27 mouse cellular contexts compared by ENCODE assay signal in the genomic region with DNA sequence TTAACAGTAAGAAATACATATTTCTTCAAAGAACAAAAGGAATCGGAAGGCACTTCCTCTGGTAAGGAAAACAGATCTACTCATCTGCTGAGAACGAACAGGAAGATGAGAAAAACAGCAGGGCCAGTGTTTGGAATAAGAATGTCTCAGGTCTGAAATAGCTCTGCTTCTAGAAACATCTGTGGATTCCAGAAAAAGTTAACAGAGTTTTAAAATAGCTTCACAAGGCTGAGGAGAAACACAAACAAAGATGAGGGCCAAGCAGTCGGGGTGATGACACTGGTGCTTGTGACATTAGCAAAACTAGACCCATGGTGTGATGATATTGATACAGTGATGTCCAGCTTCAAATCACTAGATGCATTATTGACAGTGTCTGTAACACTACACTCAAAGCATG. TPM values are rescaled to one million over a fixed set of nuclear protein-coding genes. Genes with fewer than 3 reads are reported as not detected.
DNase-seq lines count a peak whose midpoint lies in the region; ATAC-seq and TF ChIP-seq lines count a peak whose summit lies in the region.
"Had no signal": no experiment of that assay in that cellular context is flagged by ENCODE, and none has a peak within 500 bp of the region (broad histone marks: within the 10 kb centered on the region; RNA-seq: fewer than 3 reads in every experiment).

No protein-coding gene starts in this region.

- H3K79me2 ChIP-seq in heart, adult 2 months (replicated peaks; ENCODE audit: control insufficient read depth, insufficient read depth, low read length), result no peaks in the 10 kb centered on the region

- no peak overlapping the region for H3K4me2 ChIP-seq in embryonic facial prominence, embryonic 14.5 days (ENCODE audit: low read depth, low read length)
- H3K4me2 ChIP-seq: heart, embryonic 13.5 days; hindbrain, embryonic 15.5 days; limb, embryonic 13.5 days had no signal

- peak; percentile 24 for DNase-seq in embryonic facial prominence, embryonic 14.5 days (ENCODE audit: low spot score)
- no peak for DNase-seq in embryonic facial prominence, embryonic 10.5 days (ENCODE audit: low spot score)
- peak in 1 of 2 experiments; percentile 21 for DNase-seq in heart, adult 2 months
- DNase-seq in heart, postnatal 14 days, result no peak
- DNase-seq in left cerebral cortex, adult 2 months (ENCODE audit: extremely low spot score in 1 of 2, low spot score in 2 of 2), result no peak
- DNase-seq in left cerebral cortex, adult 9 months (ENCODE audit: low spot score in 2 of 2), result no peak
- peak; percentile 43 for DNase-seq in lung, postnatal 25 days (ENCODE audit: low spot score)
- no peak for DNase-seq in adrenal gland, adult 2 months
- DNase-seq: adrenal gland, postnatal 10 days; cerebellum, adult 9-11 months; kidney, adult 9 months; kidney, postnatal 14 days; layer of hippocampus, postnatal 36 days; midbrain, embryonic 14.5 days; right cerebral cortex, postnatal 25 days; thymus, postnatal 25 days had no signal

- H3K4me1 ChIP-seq in embryonic facial prominence, embryonic 14.5 days (ENCODE audit: control insufficient read depth, insufficient read depth, low read length), result peaks cover 4% of the 10 kb centered on the region; the same call in 1 of the 2 replicates
- H3K4me1 ChIP-seq in embryonic facial prominence, embryonic 10.5 days, result peaks cover 5% of the 10 kb centered on the region; the same call in 1 of the 2 replicates
- H3K4me1 ChIP-seq in heart, adult 2 months (ENCODE audit: control insufficient read depth, insufficient read depth, low read length), result peaks cover 10% of the 10 kb centered on the region
- H3K4me1 ChIP-seq: hindbrain, embryonic 15.5 days; megakaryocyte, embryonic 14.5 days had no signal

- 54% methylated on average over 3 of the region's 3 CpGs for WGBS in embryonic facial prominence, embryonic 14.5 days
- 78% methylated on average over 3 of the region's 3 CpGs for WGBS in embryonic facial prominence, embryonic 10.5 days
- WGBS in heart, adult 2 months, result 23% methylated on average over 3 of the region's 3 CpGs

- no peak for TF ChIP-seq CTCF in heart, adult 2 months (IDR thresholded peaks at IDR 0.05)
- TF ChIP-seq CTCF in left cerebral cortex, adult 2 months (IDR thresholded peaks at IDR 0.05), result no peak

- H3K4me3 ChIP-seq in embryonic facial prominence, embryonic 14.5 days (ENCODE audit: low read depth, low read length), result no peak overlapping the region
- H3K4me3 ChIP-seq in embryonic facial prominence, embryonic 10.5 days, result no peak overlapping the region
- H3K4me3 ChIP-seq in heart, adult 2 months, result peak overlapping the region; percentile 9; the same call in 1 of the 2 replicates
- H3K4me3 ChIP-seq in left cerebral cortex, adult 2 months, result no peak overlapping the region
- H3K4me3 ChIP-seq: forebrain, embryonic 10.5 days; heart, embryonic 13.5 days; hindbrain, embryonic 15.5 days; limb, embryonic 13.5 days; megakaryocyte, embryonic 14.5 days had no signal

- ATAC-seq in embryonic facial prominence, embryonic 14.5 days (ENCODE audit: low read depth), result no peak
- ATAC-seq: activated CD4-positive, CD25-positive, alpha-beta regulatory T cell, adult 4 months; forebrain, embryonic 16.5 days had no signal

- TF ChIP-seq POLR2A in heart, adult 2 months (IDR thresholded peaks at IDR 0.05; ENCODE audit: insufficient read depth, low read depth, low read length), result peak; percentile 42; the same call in 1 of the 2 replicates

- no peaks in the 10 kb centered on the region for H3K27me3 ChIP-seq in embryonic facial prominence, embryonic 14.5 days (replicated peaks; ENCODE audit: control insufficient read depth, insufficient read depth, low read length)
- H3K27me3 ChIP-seq in embryonic facial prominence, embryonic 10.5 days (replicated peaks; ENCODE audit: low read depth, poor library complexity, severe bottlenecking), result no peaks in the 10 kb centered on the region
- no peaks in the 10 kb centered on the region for H3K27me3 ChIP-seq in heart, adult 2 months (ENCODE audit: control insufficient read depth, insufficient read depth, low read length)
- H3K27me3 ChIP-seq: heart, embryonic 13.5 days; hindbrain, embryonic 15.5 days; limb, embryonic 13.5 days; megakaryocyte, embryonic 14.5 days had no signal

- intact Hi-C loops in heart, adult 2 months (cut with DNase I), result loop anchor here (2.0 to 10.0 kb wide), 3 partner anchors 26 to 142 kb away; no protein-coding TSS in a partner anchor
- intact Hi-C loops in heart, postnatal 14 days (cut with DNase I), result loop anchor here (5.0 kb wide), 1 partner anchor 35 kb away; a partner anchor contains a TSS
- intact Hi-C loops in left cerebral cortex, adult 2 months (cut with DNase I), result no loop called here

- H3K9me3 ChIP-seq in embryonic facial prominence, embryonic 14.5 days (ENCODE audit: control insufficient read depth, low read length), result no peaks in the 10 kb centered on the region
- H3K9me3 ChIP-seq in embryonic facial prominence, embryonic 10.5 days, result no peaks in the 10 kb centered on the region
- H3K9me3 ChIP-seq: forebrain, embryonic 10.5 days; heart, embryonic 13.5 days; hindbrain, embryonic 15.5 days; limb, embryonic 13.5 days; megakaryocyte, embryonic 14.5 days had no signal

- H3K27ac ChIP-seq in embryonic facial prominence, embryonic 14.5 days (replicated peaks; ENCODE audit: low read depth, low read length), result no peak overlapping the region; the same call in 1 of the 2 replicates
- H3K27ac ChIP-seq in embryonic facial prominence, embryonic 10.5 days (replicated peaks), result no peak overlapping the region
- H3K27ac ChIP-seq in heart, adult 2 months, result peak overlapping the region; percentile 93
- H3K27ac ChIP-seq in left cerebral cortex, adult 2 months, result peak overlapping the region; percentile 20; the same call in 1 of the 2 replicates
- H3K27ac ChIP-seq: forebrain, embryonic 10.5 days; heart, embryonic 13.5 days; hindbrain, embryonic 15.5 days; limb, embryonic 13.5 days; liver, embryonic 14.5 days had no signal

- H3K36me3 ChIP-seq in embryonic facial prominence, embryonic 14.5 days (ENCODE audit: control insufficient read depth, insufficient read depth, low read length), result no peaks in the 10 kb centered on the region
- H3K36me3 ChIP-seq in embryonic facial prominence, embryonic 10.5 days (replicated peaks), result no peaks in the 10 kb centered on the region
- peaks cover 19% of the 10 kb centered on the region for H3K36me3 ChIP-seq in heart, adult 2 months (ENCODE audit: control insufficient read depth, insufficient read depth, low read length)
- H3K36me3 ChIP-seq: forebrain, embryonic 10.5 days; heart, embryonic 13.5 days; hindbrain, embryonic 15.5 days; limb, embryonic 13.5 days had no signal

- no peak for TF ChIP-seq EP300 in heart, adult 2 months (IDR thresholded peaks at IDR 0.05; ENCODE audit: insufficient read depth, low read depth, low read length)

- H3K9ac ChIP-seq in embryonic facial prominence, embryonic 14.5 days (ENCODE audit: low read depth, low read length), result no peak overlapping the region
- no peak overlapping the region for H3K9ac ChIP-seq in heart, adult 2 months (ENCODE audit: low read depth, low read length)
- H3K9ac ChIP-seq: heart, embryonic 13.5 days; hindbrain, embryonic 15.5 days; limb, embryonic 13.5 days; liver, embryonic 14.5 days had no signal

RNA-seq across cellular contexts. Expression of a gene that starts 2.6 kb away (rescaled TPM):
- 1.7 TPM in 2 replicates for polyA plus RNA-seq in embryonic facial prominence, embryonic 14.5 days (2014; fragmentation: Nextera tagmentation; extraction: Ambion mirVana)
- 0.40 and 0.47 TPM in 2 replicates for polyA plus RNA-seq in embryonic facial prominence, embryonic 10.5 days (2016; fragmentation: Nextera tagmentation; extraction: Ambion mirVana)
- 10 to 100 TPM; 13.4 to 15.4 TPM for total RNA-seq in heart, adult 2 months (2021)
- polyA plus RNA-seq in heart, adult 2 months (2012; rRNA removed), result 8.2 and 14.8 TPM in 2 replicates
- total RNA-seq in heart, postnatal 14 days (2021), result 10 to 100 TPM; 16.4 to 19.1 TPM
- total RNA-seq in left cerebral cortex, adult 2 months (2021), result 1 to 10 TPM; 2.2 to 2.4 TPM
- 1 to 10 TPM; 7.2 to 9.5 TPM for total RNA-seq in adrenal gland, adult 2 months (2021)
- 0.54 and 0.65 TPM in 2 replicates for polyA plus RNA-seq in adrenal gland, adult 2 months (2012; rRNA removed)

RNA-seq across cellular contexts. Expression of a gene that starts 14.1 kb away (rescaled TPM):
- 0.81 and 0.97 TPM in 2 replicates for polyA plus RNA-seq in embryonic facial prominence, embryonic 14.5 days (2014; fragmentation: Nextera tagmentation; extraction: Ambion mirVana)
- polyA plus RNA-seq in embryonic facial prominence, embryonic 10.5 days (2016; fragmentation: Nextera tagmentation; extraction: Ambion mirVana), result 1.4 and 1.9 TPM in 2 replicates
- total RNA-seq in heart, adult 2 months (2021), result 1 to 10 TPM in 1 of 2 experiments, under 1 TPM in 1; 0.99 to 1.4 TPM
- 0.08 and 0.09 TPM in 2 replicates for polyA plus RNA-seq in heart, adult 2 months (2012; rRNA removed)
- 1 to 10 TPM; 1.2 to 1.4 TPM for total RNA-seq in heart, postnatal 14 days (2021)
- total RNA-seq in left cerebral cortex, adult 2 months (2021), result 1 to 10 TPM; 1.5 to 2.1 TPM
- 1 to 10 TPM; 1.2 to 1.5 TPM for total RNA-seq in adrenal gland, adult 2 months (2021)
- not detected in 2 replicates for polyA plus RNA-seq in adrenal gland, adult 2 months (2012; rRNA removed)

RNA-seq across cellular contexts. Expression of a gene that starts 37.1 kb away (rescaled TPM):
- polyA plus RNA-seq in embryonic facial prominence, embryonic 14.5 days (2014; fragmentation: Nextera tagmentation; extraction: Ambion mirVana), result 200 and 243 TPM in 2 replicates
- 0.12 and 0.35 TPM in 2 replicates for polyA plus RNA-seq in embryonic facial prominence, embryonic 10.5 days (2016; fragmentation: Nextera tagmentation; extraction: Ambion mirVana)
- total RNA-seq in heart, adult 2 months (2021), result 10 to 100 TPM; 13.8 to 16.7 TPM
- 4.3 and 12.0 TPM in 2 replicates for polyA plus RNA-seq in heart, adult 2 months (2012; rRNA removed)
- 10 to 100 TPM; 73.3 to 74.1 TPM for total RNA-seq in heart, postnatal 14 days (2021)
- 1 to 10 TPM in 1 of 2 experiments, under 1 TPM in 1; 0.81 to 1.3 TPM for total RNA-seq in left cerebral cortex, adult 2 months (2021)
- 1 to 10 TPM; 3.4 to 4.7 TPM for total RNA-seq in adrenal gland, adult 2 months (2021)
- 0.06 and 0.09 TPM in 2 replicates for polyA plus RNA-seq in adrenal gland, adult 2 months (2012; rRNA removed)
- total RNA-seq: common myeloid progenitor, adult 5-6 weeks; hematopoietic stem cell, adult 5-6 weeks had no signal
- polyA plus RNA-seq: neural tube, embryonic 11.5 days had no signal

Comparison
In these comparisons a context has a peak if more than half of its experiments do, and no peak if none do; other contexts are left out.
1. DNase-seq: peak in embryonic facial prominence, embryonic 14.5 days (single experiment) and lung, postnatal 25 days (single experiment); none in embryonic facial prominence, embryonic 10.5 days (single experiment), heart, postnatal 14 days (0 of 2), left cerebral cortex, adult 2 months (0 of 2), left cerebral cortex, adult 9 months (0 of 2) and adrenal gland, adult 2 months (single experiment).
2. RNA of a gene that starts 37.1 kb away (total RNA-seq): 73.3 to 74.1 TPM in heart, postnatal 14 days; 13.8 to 16.7 TPM in heart, adult 2 months, 3.4 to 4.7 TPM in adrenal gland, adult 2 months and 0.81 to 1.3 TPM in left cerebral cortex, adult 2 months; every median in the first group is over 4 times any median in the second.
3. H3K27ac ChIP-seq: peak in heart, adult 2 months (single experiment) and left cerebral cortex, adult 2 months (single experiment); none in embryonic facial prominence, embryonic 14.5 days (single experiment) and embryonic facial prominence, embryonic 10.5 days (single experiment).